Mouse (Mus musculus) granulocyte monocyte progenitor cell, adult 5-6 weeks (primary cell): ENCODE results near the gene Snx30. TPM values are rescaled to one million over a fixed set of nuclear protein-coding genes. Genes with fewer than 3 reads are reported as not detected.
A peak's percentile ranks its signal among the peaks of the same experiment; 100 is the strongest.

Experiments
- ATAC-seq: replicated peaks from 2 replicates; pipeline ENCODE4 v1.8.0; 2016; ENCODE audit warnings: mild to moderate bottlenecking, moderate TSS enrichment, inconsistent platforms; ENCODE audit not compliant: poor library complexity, severe bottlenecking
- total RNA-seq, 2 experiments: library from RNA; stranded (forward) in 1 of 2; stranded (reverse) in 1 of 2; fragments of 200-712, 200-1000 nt in 1 of 2; fragments of >200 nt in 1 of 2; fragmentation: Nextera tagmentation in 1 of 2; gene quantifications; 2 replicates each; pipeline ENCODE4 v1.2.3; 2014 to 2017

Gene Snx30
- total RNA-seq, 2 experiments from 2014 or later, result 18.8 to 25.8 TPM

- ATAC-seq, result peak; percentile 67
Observed at GRCm38 (mm10) chr4:59862335-59862734, 56.7 kb downstream of the Snx30 start.

GRCm38 (mm10) chr4:59863869-59864268 is 58.2 kb downstream of the Snx30 start:
- ATAC-seq, result peak; percentile 88

DNA sequence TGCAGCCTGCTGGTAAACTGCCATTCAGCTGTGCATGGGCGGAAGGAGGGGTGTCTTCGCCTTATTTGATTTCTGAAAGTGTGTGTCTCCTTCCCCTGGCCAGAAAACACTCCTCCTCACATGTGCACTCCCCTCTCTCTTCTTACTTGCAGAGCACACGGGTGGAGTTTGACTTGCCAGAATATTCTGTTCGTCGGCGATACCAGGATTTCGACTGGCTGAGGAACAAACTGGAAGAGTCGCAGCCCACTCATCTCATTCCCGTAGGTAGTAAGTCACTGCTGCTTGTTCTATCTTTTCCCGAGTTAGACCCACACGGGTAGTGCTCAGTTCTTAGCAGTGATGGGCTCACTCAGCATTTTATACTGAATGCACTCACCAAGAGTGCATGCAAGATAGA is 62.4 kb downstream of the Snx30 start:
- ATAC-seq, result no peak

DNA sequence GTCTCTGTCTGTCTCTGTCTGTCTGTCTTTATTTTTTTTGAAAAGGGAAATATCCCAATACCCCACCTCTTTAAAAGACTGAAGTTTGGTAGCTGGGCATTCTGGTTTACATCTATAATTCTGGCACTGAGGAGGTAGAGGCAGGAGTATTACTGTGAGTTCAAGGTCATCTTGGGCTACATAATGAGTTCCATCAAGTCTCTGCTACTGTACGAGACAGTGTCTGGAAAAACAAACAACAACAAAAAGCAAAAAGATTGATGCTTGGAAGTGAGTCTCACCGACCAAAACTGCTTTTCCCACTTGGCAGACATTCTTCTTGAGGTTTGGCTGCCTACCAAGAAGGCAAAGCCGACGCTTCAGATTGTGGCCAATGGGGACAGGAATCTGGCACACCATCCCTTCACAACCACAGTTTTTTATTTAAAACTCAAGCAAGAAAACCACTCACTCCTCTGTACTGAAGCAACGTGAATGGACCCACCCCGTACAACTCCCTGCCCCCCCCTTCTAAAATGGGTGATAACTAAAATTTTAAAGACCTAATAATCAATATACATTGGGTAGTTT is 63.9 kb downstream of the Snx30 start:
- ATAC-seq, result no peak

GRCm38 (mm10) chr4:59870433-59870832 is 64.8 kb downstream of the Snx30 start:
- no peak for ATAC-seq

- ATAC-seq, result peak; percentile 82
Observed at GRCm38 (mm10) chr4:59870859-59871591, 65.4 kb downstream of the Snx30 start.

DNA sequence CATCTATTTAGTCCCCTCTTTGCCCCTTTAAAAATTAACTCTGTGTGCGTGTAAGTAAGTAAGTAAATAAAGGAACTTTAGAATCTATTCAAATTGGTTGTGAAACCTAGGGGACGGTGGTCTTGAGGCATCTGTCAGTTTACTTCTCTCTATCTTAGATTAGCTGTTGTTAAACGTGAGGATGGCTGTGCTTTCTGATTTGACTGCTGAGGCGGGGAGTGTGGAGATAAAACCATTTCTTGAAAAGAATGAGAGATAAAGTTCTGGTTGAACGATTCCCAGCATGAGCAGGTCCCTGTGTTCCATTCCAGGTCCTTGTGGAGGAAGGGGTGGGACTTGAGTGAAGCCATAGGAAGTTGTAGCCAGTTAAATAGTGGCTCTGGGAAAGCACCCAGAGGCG is 67.6 kb downstream of the Snx30 start:
- no peak for ATAC-seq

DNA sequence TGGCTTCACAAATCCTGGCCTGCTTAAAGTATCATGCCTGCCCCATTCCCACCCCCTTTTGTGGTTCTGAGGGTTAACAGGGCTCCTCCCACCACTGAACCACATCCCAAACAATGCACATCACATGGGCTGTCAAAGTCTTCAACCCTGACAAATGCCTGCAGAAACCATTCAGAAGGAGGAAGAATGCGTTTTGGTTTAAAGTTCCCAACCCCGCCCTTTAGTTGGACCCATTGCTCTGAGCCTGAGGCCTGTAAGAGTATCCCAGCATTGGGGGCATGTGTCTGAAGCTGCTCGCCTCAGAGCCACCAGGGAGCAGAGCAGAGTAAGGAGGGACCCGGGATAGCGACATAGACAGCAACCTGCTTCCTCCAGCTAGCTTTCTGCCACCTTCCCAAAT is 68.2 kb downstream of the Snx30 start:
- ATAC-seq, result peak; percentile 54

GRCm38 (mm10) chr4:59876570-59876969 is 70.9 kb downstream of the Snx30 start:
- no peak for ATAC-seq

GRCm38 (mm10) chr4:59877025-59877424 is 71.4 kb downstream of the Snx30 start:
- 0 out of 2 replicates have a peak, but pooled peaks have one; percentile 19 for ATAC-seq

DNA sequence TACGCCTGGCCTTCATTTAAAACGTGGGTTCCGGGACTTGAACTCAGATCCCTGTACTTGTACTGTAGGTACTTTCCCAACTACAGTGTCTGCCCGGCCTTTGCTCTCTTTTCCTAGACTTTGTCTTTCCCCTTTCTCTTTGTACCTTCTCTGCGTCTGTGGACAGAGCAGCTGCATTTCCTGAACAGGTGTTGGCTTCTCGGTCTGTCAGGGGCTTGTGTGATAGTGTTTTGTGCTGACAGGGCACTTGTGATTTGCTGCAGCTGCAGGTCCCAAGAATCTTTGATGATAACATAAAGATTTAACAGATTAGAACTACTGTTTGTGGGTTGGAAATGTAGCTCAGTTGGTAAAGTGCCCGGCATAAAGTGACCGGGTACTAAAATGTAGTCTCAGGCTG is 73.0 kb downstream of the Snx30 start:
- no peak for ATAC-seq

GRCm38 (mm10) chr4:59879444-59879843 is 73.8 kb downstream of the Snx30 start:
- peak; percentile 66 for ATAC-seq

DNA sequence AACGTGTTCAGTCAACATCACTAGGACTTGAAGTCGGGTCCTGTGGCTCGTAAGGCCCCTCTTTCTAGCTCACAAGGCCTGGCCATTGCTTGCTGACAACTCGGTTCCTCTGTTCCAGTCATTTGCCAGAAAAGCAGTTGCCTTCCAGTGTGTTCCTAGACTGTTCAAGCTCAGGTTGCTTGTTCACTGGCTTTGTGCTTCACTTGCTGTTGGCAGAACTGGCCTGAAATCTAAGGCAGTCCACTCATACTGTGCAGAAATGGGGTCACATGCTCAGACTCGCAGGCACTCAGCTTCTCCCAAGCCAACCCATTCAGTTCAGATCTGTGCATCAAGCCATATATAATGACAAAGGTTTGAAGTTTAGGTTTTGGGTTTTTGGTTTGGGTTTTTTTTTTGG is 75.1 kb downstream of the Snx30 start:
- no peak for ATAC-seq

DNA sequence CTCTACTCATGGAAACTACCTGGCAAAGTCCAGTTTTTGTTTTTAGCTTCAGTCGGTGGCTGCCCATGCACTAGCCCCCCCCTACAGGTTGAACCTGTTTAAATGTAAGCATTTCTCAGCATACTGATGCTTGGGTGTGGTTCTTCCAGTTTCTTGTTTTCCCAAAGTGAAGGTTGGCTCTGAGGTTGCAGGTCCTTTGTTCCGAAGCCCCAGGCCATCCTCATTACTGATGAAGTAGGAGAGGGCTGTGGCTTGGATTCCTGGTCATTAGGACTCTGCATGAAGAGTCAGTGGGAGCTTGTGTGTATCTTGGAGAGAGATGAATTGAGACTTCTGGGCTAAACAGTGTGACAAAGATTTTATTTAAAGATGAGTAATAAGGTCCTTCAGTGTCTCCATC is 75.6 kb downstream of the Snx30 start:
- no peak for ATAC-seq

GRCm38 (mm10) chr4:59884136-59884696 is 78.6 kb downstream of the Snx30 start:
- ATAC-seq, result no peak

- ATAC-seq, result no peak
Observed at GRCm38 (mm10) chr4:59886281-59886680, 80.6 kb downstream of the Snx30 start.

DNA sequence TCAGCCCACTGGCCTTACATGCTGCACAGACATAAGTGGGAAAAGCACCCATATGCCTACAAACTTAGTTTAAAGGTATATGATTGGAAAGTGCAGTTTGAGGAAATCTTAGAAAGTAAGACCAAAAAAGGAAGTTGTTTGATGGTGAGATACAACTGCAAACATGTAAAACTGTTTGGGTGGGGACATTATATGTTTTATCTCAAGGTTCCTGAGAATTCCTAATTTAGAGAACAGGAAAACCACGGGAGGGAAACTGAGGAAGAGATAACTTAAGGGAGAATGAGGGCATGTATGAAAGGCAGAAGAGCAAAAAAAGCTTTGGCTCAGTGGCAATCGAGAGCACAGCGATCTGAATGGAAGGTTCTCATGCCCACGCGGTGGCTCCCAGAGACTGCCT is 81.4 kb downstream of the Snx30 start:
- no peak for ATAC-seq

DNA sequence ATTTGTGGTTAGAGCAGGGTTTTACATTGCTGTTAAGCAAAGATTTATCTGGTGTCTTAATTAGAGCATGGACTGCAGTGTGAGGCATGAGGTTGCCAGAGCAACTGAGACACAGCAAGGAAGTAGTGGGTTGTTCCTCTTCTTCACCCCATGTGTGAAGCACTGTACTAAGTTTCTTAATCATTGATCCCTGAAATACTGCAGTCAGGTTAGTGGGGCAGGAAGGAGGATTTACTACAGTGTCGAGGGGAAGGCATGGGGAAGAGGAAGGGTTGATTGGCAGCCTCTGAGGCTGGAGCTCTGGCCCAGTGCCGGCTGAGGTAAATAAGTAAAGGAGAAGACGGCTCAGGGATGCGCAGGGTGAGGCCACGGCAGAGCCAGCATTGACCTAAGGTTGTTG is 82.4 kb downstream of the Snx30 start:
- ATAC-seq, result peak; percentile 87

DNA sequence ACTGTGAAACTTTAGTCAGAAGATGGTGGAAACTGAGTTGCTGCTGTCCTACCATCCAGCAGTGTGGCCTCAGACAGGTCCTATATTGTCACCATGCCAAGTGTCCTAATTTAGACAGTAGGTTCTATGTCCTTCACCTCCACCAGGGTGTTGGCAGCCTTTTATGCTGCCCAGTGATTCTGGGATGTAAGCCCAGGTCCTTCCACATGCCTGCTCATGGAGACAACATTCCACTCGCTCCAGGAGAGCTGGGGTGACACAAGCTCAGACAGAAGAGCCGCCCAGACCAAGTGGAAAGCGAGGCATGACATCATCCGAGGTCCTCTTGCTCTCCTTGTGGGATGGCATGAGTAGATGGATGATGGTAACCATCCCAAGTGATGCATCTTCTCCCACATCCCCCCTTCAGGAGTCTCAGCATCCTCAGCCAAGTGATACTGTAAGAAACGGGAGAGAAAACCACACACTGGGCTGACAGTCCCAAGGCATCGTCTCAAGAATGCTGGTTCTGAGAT is 84.5 kb downstream of the Snx30 start:
- ATAC-seq, result no peak

DNA sequence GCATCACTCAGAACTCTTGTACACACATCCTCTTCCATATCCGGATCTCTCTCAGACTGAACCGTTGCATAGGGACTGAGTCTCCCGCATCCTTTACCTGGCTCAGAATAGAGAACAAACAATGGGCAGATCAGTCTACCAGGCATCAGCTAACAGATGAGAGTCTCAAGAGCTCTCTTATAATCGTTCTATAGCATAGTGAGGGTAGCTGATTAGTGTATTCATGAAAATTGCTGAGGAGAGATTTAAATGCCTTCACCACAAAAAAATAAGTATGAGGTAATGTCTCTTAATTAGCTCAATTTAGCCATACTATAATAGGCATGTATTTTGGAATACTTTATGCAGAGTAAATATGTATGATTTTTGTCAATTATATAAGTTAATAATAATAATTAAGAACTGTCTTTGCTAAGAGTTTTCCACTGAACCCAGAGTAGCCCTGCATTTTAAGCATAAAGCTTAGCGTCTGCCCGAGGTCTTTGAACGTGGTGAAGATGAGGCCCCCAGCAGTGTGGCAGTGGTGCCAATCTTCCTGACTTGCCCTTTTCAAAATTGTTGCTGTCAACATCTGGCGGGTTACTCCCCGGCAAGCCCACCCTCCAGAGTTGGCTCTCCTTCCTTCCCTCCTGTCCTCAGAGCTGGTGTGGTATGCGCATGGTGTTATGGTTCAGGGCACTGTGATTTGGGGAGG is 86.2 kb downstream of the Snx30 start:
- ATAC-seq, result no peak

DNA sequence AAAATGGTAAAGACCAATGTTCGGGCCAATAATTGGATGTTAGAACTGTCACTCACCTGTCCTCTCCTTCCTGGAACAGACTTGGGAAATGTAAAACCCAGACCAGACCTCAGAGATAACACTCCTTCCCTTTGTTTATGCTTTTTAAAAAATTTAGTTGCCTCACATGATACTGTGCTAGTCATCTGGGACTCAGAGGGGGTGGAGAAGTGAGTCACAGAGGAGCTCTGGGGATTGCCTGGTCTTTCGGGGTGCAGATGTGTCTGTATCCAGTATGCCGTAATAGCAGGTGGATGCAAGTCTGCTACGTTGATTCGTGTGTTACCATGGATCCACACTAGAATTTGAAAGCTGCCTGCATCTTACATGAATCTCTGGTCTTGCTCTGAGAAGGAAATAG is 87.1 kb downstream of the Snx30 start:
- ATAC-seq, result no peak
